Mouse (Mus musculus): ENCODE measurements around the gene 9130409I23Rik. TPM values are rescaled to one million over a fixed set of nuclear protein-coding genes. Genes with fewer than 3 reads are reported as not detected.
"Not testable (repeated sequence)": the region's sequence is repeated elsewhere in the genome, so short reads cannot be mapped to it uniquely, and the experiment has no call there.

Gene 9130409I23Rik
- total RNA-seq, 2 experiments from 2014 or later, result not detected

DNA sequence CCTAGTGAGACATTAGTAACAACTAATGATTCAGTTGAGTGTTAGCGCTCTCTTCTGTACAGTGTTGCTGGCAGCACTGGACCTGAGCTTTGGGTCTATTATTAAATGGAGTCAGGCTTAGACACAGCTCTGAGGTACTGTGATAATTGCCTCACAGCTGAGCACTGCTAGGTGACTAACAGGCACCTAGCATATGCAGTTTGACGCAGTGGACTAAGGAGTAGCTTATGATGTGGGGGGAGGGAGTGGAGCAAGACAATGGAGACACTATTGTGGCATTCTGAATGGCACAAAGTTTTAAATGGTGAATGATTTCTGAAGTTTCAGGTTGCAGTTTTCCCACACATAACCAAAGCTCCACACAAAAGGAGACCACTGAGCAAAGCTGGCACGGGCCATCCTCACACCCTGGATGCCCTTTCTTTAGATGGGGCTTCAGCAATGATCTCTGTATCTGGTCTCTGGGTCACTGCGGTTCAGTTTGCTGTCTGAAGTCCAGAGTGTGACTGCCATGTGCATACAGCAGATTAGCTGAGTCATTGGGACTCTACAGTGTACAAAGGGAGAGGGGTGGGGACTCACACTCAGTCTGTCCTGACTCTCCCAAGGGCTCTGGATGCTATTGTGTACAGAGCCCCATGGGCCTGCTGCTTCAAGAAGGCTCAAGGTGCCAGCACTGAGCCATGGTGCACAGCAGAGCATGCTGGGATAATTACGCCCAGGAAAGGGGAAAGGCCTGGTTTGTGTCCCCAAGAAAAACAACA is 15.8 kb upstream of the 9130409I23Rik start:
- not testable (repeated sequence) for DNase-seq

DNA sequence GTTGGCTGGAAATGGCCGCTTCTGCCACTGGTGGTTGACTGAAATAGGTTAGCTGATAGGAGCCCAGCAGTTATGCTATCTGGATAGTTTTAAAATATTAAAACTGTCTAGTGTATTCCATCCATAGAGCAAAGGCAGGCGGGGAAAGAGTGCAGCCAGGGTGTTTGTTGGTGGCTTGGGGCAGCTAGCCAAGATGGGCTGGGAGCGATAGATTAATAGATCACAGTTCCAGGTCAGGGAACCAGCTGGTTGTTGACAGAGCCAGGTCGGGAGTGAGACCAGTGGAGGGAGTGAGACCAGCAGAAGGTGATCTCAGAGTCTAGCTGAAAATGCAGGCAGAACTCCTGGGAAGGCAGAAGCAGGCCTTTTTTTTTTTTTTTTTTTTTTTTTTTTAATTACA is 13.4 kb upstream of the 9130409I23Rik start:
- DNase-seq, result no peak

- DNase-seq, result no peak
These were observed 11.4 kb upstream of the 9130409I23Rik start for GRCm38 (mm10) chr1:181039652-181040051.

- DNase-seq, result no peak
These were observed 3.5 kb upstream of the 9130409I23Rik start for GRCm38 (mm10) chr1:181047520-181047919.

DNA sequence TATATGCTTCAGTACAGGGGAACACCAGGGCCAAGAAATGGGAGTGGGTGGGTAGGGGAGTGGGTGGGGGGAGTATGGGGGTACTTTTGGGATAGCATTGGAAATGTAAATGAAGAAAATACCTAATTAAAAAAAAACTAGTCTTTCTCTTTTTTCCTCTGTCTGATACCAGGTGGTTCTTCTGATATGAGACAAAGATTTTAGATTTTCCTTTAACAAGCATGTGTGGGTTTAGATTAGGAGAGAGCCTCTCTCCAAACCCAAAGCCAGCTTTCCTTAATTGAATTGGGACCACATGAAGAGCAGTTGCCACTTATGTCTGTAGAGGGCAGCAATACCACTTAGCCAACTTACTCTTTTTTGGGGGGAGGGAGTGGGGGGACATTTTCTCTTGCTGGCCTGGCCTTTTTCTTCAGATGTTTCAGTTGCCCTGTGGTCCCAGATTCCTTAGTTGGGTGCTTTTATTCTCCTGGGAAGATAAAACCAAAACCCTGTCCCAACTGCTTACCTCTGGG is 1.7 kb upstream of the 9130409I23Rik start:
- no peak for DNase-seq

- DNase-seq, result no peak
These were observed 1.9 kb downstream of the 9130409I23Rik start for GRCm38 (mm10) chr1:181052898-181053297.

- no peak for DNase-seq
These were observed 10.9 kb downstream of the 9130409I23Rik start for GRCm38 (mm10) chr1:181061784-181062485.

- no peak for DNase-seq
These were observed 13.0 kb downstream of the 9130409I23Rik start for GRCm38 (mm10) chr1:181063991-181064390.

DNA sequence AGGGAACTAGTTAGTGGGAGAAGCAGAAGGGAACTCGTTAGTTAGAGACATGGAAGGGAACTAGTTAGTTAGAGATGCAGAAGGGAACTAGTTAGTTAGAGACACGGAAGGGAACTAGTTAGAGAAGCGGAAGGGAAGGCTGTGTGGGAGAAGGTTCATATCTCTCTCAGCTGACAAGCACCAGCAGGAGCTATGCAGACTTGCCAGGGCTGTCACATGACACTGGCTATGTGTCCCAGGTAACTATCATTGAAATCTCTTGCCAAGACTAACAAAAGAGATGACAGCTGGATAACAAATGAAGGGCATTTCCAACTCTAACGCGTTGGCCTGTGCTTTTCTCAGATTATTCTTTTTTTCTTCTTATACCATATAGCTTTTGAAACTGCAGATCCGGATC is 13.6 kb downstream of the 9130409I23Rik start:
- no peak for DNase-seq

GRCm38 (mm10) chr1:181068344-181068743 is 17.3 kb downstream of the 9130409I23Rik start:
- no peak for DNase-seq

DNA sequence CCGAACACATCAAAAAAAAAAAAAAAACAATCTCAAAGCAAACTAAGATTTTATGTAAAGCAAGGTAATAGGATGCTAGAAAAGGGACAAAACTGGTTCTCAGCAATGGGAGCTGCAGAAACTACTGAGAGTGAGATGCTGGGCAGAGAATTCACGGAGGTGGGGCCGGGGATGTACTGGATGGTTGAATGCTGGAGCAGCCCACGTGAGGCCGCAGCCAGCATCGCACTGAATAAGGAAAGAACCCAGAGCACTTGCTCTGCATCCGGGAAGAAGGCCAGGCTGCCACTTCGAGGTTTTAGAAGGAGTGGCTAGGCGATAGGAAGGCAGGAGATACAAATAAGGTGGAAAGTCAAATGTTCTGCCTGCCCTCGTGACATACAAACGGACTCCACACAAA is 18.6 kb downstream of the 9130409I23Rik start:
- DNase-seq, result no peak

GRCm38 (mm10) chr1:181073075-181073474 is 22.0 kb downstream of the 9130409I23Rik start:
- no peak for DNase-seq

- DNase-seq, result no peak
These were observed 33.0 kb downstream of the 9130409I23Rik start for GRCm38 (mm10) chr1:181084021-181084420.

- no peak for DNase-seq
These were observed 39.0 kb downstream of the 9130409I23Rik start for GRCm38 (mm10) chr1:181090048-181090447.

Other genes with a start within 250 kb of the 9130409I23Rik start
- gene H3f3a, start 237.3 kb upstream of the 9130409I23Rik start, total RNA-seq (2021), result 100 to 1,000 TPM; 365 to 366 TPM
- gene Sde2, start 200.1 kb upstream of the 9130409I23Rik start, total RNA-seq (2021), result 10 to 100 TPM; 23.6 to 24.0 TPM
- 1 to 10 TPM; 1.3 to 1.4 TPM for gene Lefty2, start 158.1 kb upstream of the 9130409I23Rik start, total RNA-seq (2021)
- gene Pycr2, start 146.9 kb upstream of the 9130409I23Rik start, total RNA-seq (2021), result 10 to 100 TPM; 40.4 to 43.2 TPM
- gene Lefty1, start 116.2 kb upstream of the 9130409I23Rik start, total RNA-seq (2021), result 10 to 100 TPM; 11.8 to 13.9 TPM
- gene Tmem63a, start 108.9 kb upstream of the 9130409I23Rik start, total RNA-seq (2021), result 10 to 100 TPM; 18.1 to 19.6 TPM
- 10 to 100 TPM; 27.1 to 30.8 TPM for gene Ephx1, start 30.3 kb upstream of the 9130409I23Rik start, total RNA-seq (2021)
- 10 to 100 TPM; 32.4 to 38.1 TPM for gene Nvl, start 93.0 kb downstream of the 9130409I23Rik start, total RNA-seq (2021)
- 10 to 100 TPM; 28.7 to 33.1 TPM for gene Cnih4, start 93.5 kb downstream of the 9130409I23Rik start, total RNA-seq (2021)
- gene Wdr26, start 160.8 kb downstream of the 9130409I23Rik start, total RNA-seq (2021), result 100 to 1,000 TPM; 119 to 122 TPM

All from layer of hippocampus, postnatal 36 days (tissue).